In genomic region chr1:191513195-191513594, GRCm38 (mm10) we compare ENCODE assay signal across 19 mouse cellular contexts.
DNase-seq lines count a peak whose midpoint lies in the region; ATAC-seq lines count a peak whose summit lies in the region.
"Had no signal": no experiment of that assay in that cellular context is flagged by ENCODE, and none has a peak within 500 bp of the region (broad histone marks: within the 10 kb centered on the region; RNA-seq: fewer than 3 reads in every experiment).

No protein-coding gene starts in this region.

- peak; percentile 57; the same call in 1 of the 2 replicates for ATAC-seq in frontal cortex, adult (ENCODE audit: low TSS enrichment)
- ATAC-seq: CD4-positive, CD25-positive, alpha-beta regulatory T cell, adult 4 months; forebrain, embryonic 13.5 days; forebrain, embryonic 15.5 days; forebrain, postnatal 0 days had no signal

- DNase-seq in frontal cortex, postnatal 36 days (ENCODE audit: low spot score in 2 of 2), result no peak
- DNase-seq in 3134 (ENCODE audit: extremely low read depth, insufficient read length, low spot score), result peak; percentile 58
- peak; percentile 50 for DNase-seq in 416B (ENCODE audit: low read depth)
- DNase-seq in brain, adult 2 months (ENCODE audit: low read depth, low spot score), result peak; percentile 44
- no peak for DNase-seq in B cell, adult 2 months
- DNase-seq in layer of hippocampus, postnatal 14 days (ENCODE audit: low spot score in 2 of 2), result no peak
- DNase-seq: adrenal gland, adult 2 months; adrenal gland, postnatal 10 days; adrenal gland, postnatal 25 days; cerebellum, adult 11-12 months; cerebellum, adult 2 months; cerebellum, adult 9-10 months; cerebellum, postnatal 10 days; cerebellum, postnatal 25 days; forebrain, postnatal 0 days had no signal

Comparison
In these comparisons a context has a peak if more than half of its experiments do, and no peak if none do; other contexts are left out.
1. DNase-seq: peak in 3134 (single experiment), 416B (single experiment) and brain, adult 2 months (single experiment); none in frontal cortex, postnatal 36 days (0 of 2), B cell, adult 2 months (0 of 2) and layer of hippocampus, postnatal 14 days (0 of 2).